Mouse (Mus musculus): ENCODE results near the gene Dennd2a. TPM values are rescaled to one million over a fixed set of nuclear protein-coding genes. Genes with fewer than 3 reads are reported as not detected.

The Dennd2a gene
- total RNA-seq, 1 experiment = 22.1 TPM

DNA sequence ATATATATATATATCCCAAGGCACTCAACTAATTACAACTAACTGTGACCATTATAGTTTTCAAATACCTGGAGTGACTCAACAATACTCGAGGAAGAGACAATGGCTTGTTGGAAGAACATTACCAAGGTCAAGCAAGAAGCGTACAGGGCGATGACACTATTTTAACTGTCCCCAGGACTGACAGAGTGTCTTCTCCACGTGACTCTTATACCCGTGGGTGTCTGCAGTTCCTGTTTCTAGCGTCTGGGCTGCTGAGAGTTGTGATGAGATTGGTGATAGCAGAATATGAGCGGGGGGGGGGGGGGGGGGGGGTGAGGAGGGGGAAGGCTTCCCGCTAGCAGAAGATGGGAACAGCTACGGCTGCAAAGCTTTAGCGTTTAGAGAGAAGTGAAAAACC, 30.9 kb downstream of the Dennd2a start:
- H3K36me3 ChIP-seq (ENCODE audit: control insufficient read depth, insufficient read depth, low read length, poor library complexity, severe bottlenecking) = peaks cover 12% of the 10 kb centered on the region
- in situ Hi-C loops (cut with MboI; ENCODE audit: low sequenced_read_pairs in 2 of 2, unreplicated experiment in 2 of 2) = no loop called here
- no peak for DNase-seq (ENCODE audit: low read depth, low spot score)

DNA sequence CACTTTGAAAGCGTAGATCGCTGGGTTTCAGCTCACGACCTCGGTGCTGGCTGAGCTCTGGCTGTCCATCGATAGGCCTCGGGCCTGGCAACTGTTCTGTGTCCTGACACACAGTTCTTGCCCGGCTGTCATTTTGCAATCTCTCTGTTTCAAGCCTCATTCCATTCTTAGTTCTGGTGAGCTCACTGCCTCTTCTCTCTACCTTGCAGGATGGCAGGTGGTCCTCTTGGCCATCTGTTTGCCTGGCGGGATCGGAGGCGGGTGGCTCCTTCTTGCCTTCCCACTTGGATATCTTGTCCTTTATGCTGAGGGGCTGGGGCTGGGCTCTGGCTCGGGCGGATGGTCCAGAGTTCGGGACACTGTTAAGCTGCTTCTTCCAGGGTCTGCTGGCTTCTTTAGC, 34.5 kb downstream of the Dennd2a start:
- Histone ChIP-seq H3K36me3 (ENCODE audit: control insufficient read depth, insufficient read depth, low read length, poor library complexity, severe bottlenecking) (peaks cover 12% of the 10 kb centered on the region), H3K4me3 (ENCODE audit: insufficient read depth in 1 of 2, low read depth in 1 of 2, low read length in 2 of 2, poor library complexity in 1 of 2, severe bottlenecking in 1 of 2) (no peak overlapping the region), H3K4me1 (ENCODE audit: control insufficient read depth in 2 of 2, insufficient read depth in 2 of 2, low read length in 2 of 2, poor library complexity in 1 of 2) (peaks cover 0 to 5% of the 10 kb centered on the region in 2 experiments; a peak in 1 of 4 replicates), H3K27ac (ENCODE audit: insufficient read depth, low read depth, low read length, poor library complexity, severe bottlenecking) (no peak overlapping the region), H3K9ac (ENCODE audit: insufficient read depth, low read depth, low read length, poor library complexity, severe bottlenecking) (no peak overlapping the region), H3K9me3 (ENCODE audit: control insufficient read depth, insufficient read depth, low read depth, low read length) (no peaks in the 10 kb centered on the region)
- TF ChIP-seq CHD2 (IDR thresholded peaks at IDR 0.05; ENCODE audit: low read depth, low read length) = no peak
- TF ChIP-seq HCFC1 (IDR thresholded peaks at IDR 0.05; ENCODE audit: borderline replicate concordance, insufficient read depth, low read length) = no peak
- TF ChIP-seq ZC3H11A (IDR thresholded peaks at IDR 0.05; ENCODE audit: borderline replicate concordance, low read depth, low read length) = no peak
- TF ChIP-seq ZNF384 (IDR thresholded peaks at IDR 0.05; ENCODE audit: low read depth, low read length) = no peak
- no peak for TF ChIP-seq MAFK (IDR thresholded peaks at IDR 0.05; ENCODE audit: insufficient read depth, low read depth, low read length)
- DNase-seq (ENCODE audit: low read depth, low spot score) = no peak
- in situ Hi-C loops (cut with MboI; ENCODE audit: low sequenced_read_pairs in 2 of 2, unreplicated experiment in 2 of 2) = no loop called here

More for the DNA sequence above, 30.9 kb downstream of the Dennd2a start:
- H3K9ac ChIP-seq (ENCODE audit: insufficient read depth, low read depth, low read length, poor library complexity, severe bottlenecking) = no peak overlapping the region; the same call in 1 of the 2 replicates
- peak overlapping the region; percentile 47 to 59; a peak in 3 of 4 replicates for H3K4me3 ChIP-seq (ENCODE audit: insufficient read depth in 1 of 2, low read depth in 1 of 2, low read length in 2 of 2, poor library complexity in 1 of 2, severe bottlenecking in 1 of 2)
- peaks cover 0 to 19% of the 10 kb centered on the region in 2 experiments; a peak in 2 of 4 replicates for H3K4me1 ChIP-seq (ENCODE audit: control insufficient read depth in 2 of 2, insufficient read depth in 2 of 2, low read length in 2 of 2, poor library complexity in 1 of 2)
- no peak for TF ChIP-seq CHD2 (IDR thresholded peaks at IDR 0.05; ENCODE audit: low read depth, low read length)
- no peak for TF ChIP-seq HCFC1 (IDR thresholded peaks at IDR 0.05; ENCODE audit: borderline replicate concordance, insufficient read depth, low read length)
- no peak for TF ChIP-seq ZC3H11A (IDR thresholded peaks at IDR 0.05; ENCODE audit: borderline replicate concordance, low read depth, low read length)
- TF ChIP-seq MAFK (IDR thresholded peaks at IDR 0.05; ENCODE audit: insufficient read depth, low read depth, low read length) = no peak
- TF ChIP-seq ZNF384 (IDR thresholded peaks at IDR 0.05; ENCODE audit: low read depth, low read length) = no peak
- no peaks in the 10 kb centered on the region for H3K9me3 ChIP-seq (ENCODE audit: control insufficient read depth, insufficient read depth, low read depth, low read length)
- H3K27ac ChIP-seq (ENCODE audit: insufficient read depth, low read depth, low read length, poor library complexity, severe bottlenecking) = peak overlapping the region; percentile 56; the same call in 1 of the 2 replicates

DNA sequence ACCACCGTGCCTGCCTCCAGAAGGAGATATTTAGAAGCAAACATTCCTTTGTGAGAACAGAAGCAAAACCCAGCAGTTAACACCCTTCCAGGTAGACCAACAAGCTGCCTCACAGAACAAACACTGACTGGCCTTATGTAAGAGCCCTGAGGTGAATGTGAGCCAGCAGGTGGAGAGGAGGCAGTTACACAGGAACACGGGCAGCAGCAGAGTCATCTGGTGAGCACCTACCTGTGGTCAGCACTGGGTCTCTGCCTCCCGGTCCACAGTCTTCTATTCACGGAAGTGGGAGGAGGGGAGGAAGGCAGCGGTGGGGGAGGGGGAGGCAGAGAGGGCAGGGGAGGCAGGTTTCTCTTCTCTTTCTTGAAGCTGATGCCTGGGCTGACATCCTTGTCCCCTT, 35.2 kb downstream of the Dennd2a start:
- TF ChIP-seq ZNF384 (IDR thresholded peaks at IDR 0.05; ENCODE audit: low read depth, low read length) = no peak
- TF ChIP-seq HCFC1 (IDR thresholded peaks at IDR 0.05; ENCODE audit: borderline replicate concordance, insufficient read depth, low read length) = no peak
- TF ChIP-seq ZC3H11A (IDR thresholded peaks at IDR 0.05; ENCODE audit: borderline replicate concordance, low read depth, low read length) = no peak
- no peak for TF ChIP-seq MAFK (IDR thresholded peaks at IDR 0.05; ENCODE audit: insufficient read depth, low read depth, low read length)
- no peak for TF ChIP-seq CHD2 (IDR thresholded peaks at IDR 0.05; ENCODE audit: low read depth, low read length)
- in situ Hi-C loops (cut with MboI; ENCODE audit: low sequenced_read_pairs in 2 of 2, unreplicated experiment in 2 of 2) = no loop called here

DNA sequence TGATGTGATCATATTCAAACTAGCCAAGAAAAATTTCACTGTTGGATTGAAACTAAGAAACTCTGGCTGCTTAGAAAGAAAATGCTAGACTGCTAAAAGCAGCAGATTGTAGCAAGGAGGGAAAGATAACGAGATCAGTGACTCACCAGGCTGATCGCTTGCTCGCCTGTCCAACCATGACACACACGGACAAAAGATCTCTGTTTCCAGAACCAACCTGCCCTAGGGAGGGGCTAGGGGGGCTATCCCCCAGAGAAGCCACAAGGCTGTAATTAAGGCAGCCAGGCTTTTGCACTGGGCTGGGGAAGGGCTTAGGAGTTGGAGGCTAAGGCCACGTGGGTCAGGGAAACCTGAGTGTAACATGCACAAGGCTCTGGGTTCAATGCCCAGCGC, 41.9 kb downstream of the Dennd2a start:
- Histone ChIP-seq H3K4me1 (ENCODE audit: control insufficient read depth in 2 of 2, insufficient read depth in 2 of 2, low read length in 2 of 2, poor library complexity in 1 of 2) (peaks cover 2 to 6% of the 10 kb centered on the region in 2 experiments; a peak in 2 of 4 replicates), H3K36me3 (ENCODE audit: control insufficient read depth, insufficient read depth, low read length, poor library complexity, severe bottlenecking) (peaks cover 3% of the 10 kb centered on the region; the same call in 1 of the 2 replicates), H3K9me3 (ENCODE audit: control insufficient read depth, insufficient read depth, low read depth, low read length) (no peaks in the 10 kb centered on the region), H3K4me3 (ENCODE audit: insufficient read depth in 1 of 2, low read depth in 1 of 2, low read length in 2 of 2, poor library complexity in 1 of 2, severe bottlenecking in 1 of 2) (no peak overlapping the region), H3K27ac (ENCODE audit: insufficient read depth, low read depth, low read length, poor library complexity, severe bottlenecking) (no peak overlapping the region), H3K9ac (ENCODE audit: insufficient read depth, low read depth, low read length, poor library complexity, severe bottlenecking) (no peak overlapping the region)
- in situ Hi-C loops (cut with MboI; ENCODE audit: low sequenced_read_pairs in 2 of 2, unreplicated experiment in 2 of 2) = no loop called here
- TF ChIP-seq HCFC1 (IDR thresholded peaks at IDR 0.05; ENCODE audit: borderline replicate concordance, insufficient read depth, low read length) (no peak), MAFK (IDR thresholded peaks at IDR 0.05; ENCODE audit: insufficient read depth, low read depth, low read length) (no peak), CHD2 (IDR thresholded peaks at IDR 0.05; ENCODE audit: low read depth, low read length) (no peak), ZNF384 (IDR thresholded peaks at IDR 0.05; ENCODE audit: low read depth, low read length) (no peak), ZC3H11A (IDR thresholded peaks at IDR 0.05; ENCODE audit: borderline replicate concordance, low read depth, low read length) (no peak)
- no peak for DNase-seq (ENCODE audit: low read depth, low spot score)

More for the DNA sequence above, 35.2 kb downstream of the Dennd2a start:
- Histone ChIP-seq H3K36me3 (ENCODE audit: control insufficient read depth, insufficient read depth, low read length, poor library complexity, severe bottlenecking) (peaks cover 14% of the 10 kb centered on the region), H3K9me3 (ENCODE audit: control insufficient read depth, insufficient read depth, low read depth, low read length) (no peaks in the 10 kb centered on the region), H3K4me3 (ENCODE audit: insufficient read depth in 1 of 2, low read depth in 1 of 2, low read length in 2 of 2, poor library complexity in 1 of 2, severe bottlenecking in 1 of 2) (no peak overlapping the region), H3K9ac (ENCODE audit: insufficient read depth, low read depth, low read length, poor library complexity, severe bottlenecking) (no peak overlapping the region), H3K27ac (ENCODE audit: insufficient read depth, low read depth, low read length, poor library complexity, severe bottlenecking) (peak overlapping the region; percentile 30; the same call in 1 of the 2 replicates), H3K4me1 (ENCODE audit: control insufficient read depth in 2 of 2, insufficient read depth in 2 of 2, low read length in 2 of 2, poor library complexity in 1 of 2) (peaks cover 0 to 4% of the 10 kb centered on the region in 2 experiments; a peak in 1 of 4 replicates)
- DNase-seq (ENCODE audit: low read depth, low spot score) = no peak
